Comparison of ENCODE assay signal across 10 mouse cellular contexts in genomic region chr3:85917600-85917999, GRCm38 (mm10). TPM values are rescaled to one million over a fixed set of nuclear protein-coding genes. Genes with fewer than 3 reads are reported as not detected.
DNase-seq lines count a peak whose midpoint lies in the region; ATAC-seq and TF ChIP-seq lines count a peak whose summit lies in the region.
"Had no signal": no experiment of that assay in that cellular context is flagged by ENCODE, and none has a peak within 500 bp of the region (broad histone marks: within the 10 kb centered on the region; RNA-seq: fewer than 3 reads in every experiment).

No protein-coding gene starts in this region.

- DNase-seq in gastrocnemius, postnatal 10 days, result peak; percentile 17
- DNase-seq in gastrocnemius, postnatal 14 days, result no peak
- peak; percentile 28 for DNase-seq in right cerebral cortex, adult 18-20 months
- no peak for DNase-seq in right cerebral cortex, postnatal 36 days (ENCODE audit: low spot score in 2 of 2)
- peak; percentile 17 to 44 for DNase-seq in cerebellum, adult 2 months
- peak; percentile 35 for DNase-seq in induced T-regulatory cell, adult 2 months (ENCODE audit: low read depth)
- DNase-seq in lung, postnatal 14 days, result peak; percentile 49

- intact Hi-C loops in gastrocnemius, postnatal 14 days (cut with DNase I; ENCODE audit: low total_unique reads), result no loop called here

- no peak for TF ChIP-seq POLR2A in cerebellum, adult 2 months (IDR thresholded peaks at IDR 0.05; ENCODE audit: borderline replicate concordance, insufficient read depth, low read length)

- H3K27ac ChIP-seq in cerebellum, adult 2 months (ENCODE audit: insufficient read depth, low read length), result no peak overlapping the region
- H3K27ac ChIP-seq: neural tube, embryonic 12.5 days had no signal

- no peak overlapping the region for H3K4me3 ChIP-seq in cerebellum, adult 2 months (replicated peaks; ENCODE audit: insufficient read depth, low read depth, low read length)
- H3K4me3 ChIP-seq: neural tube, embryonic 12.5 days had no signal

- WGBS in cerebellum, adult 2 months, result 8% methylated on average over 4 of the region's 4 CpGs

- ATAC-seq in megakaryocyte-erythroid progenitor cell, adult 5-6 weeks (replicated peaks; ENCODE audit: low FRiP score, low TSS enrichment, poor library complexity, severe bottlenecking), result no peak

- peak; percentile 58; the same call in 1 of the 2 replicates for TF ChIP-seq CTCF in cerebellum, adult 2 months (IDR thresholded peaks at IDR 0.05; ENCODE audit: borderline replicate concordance, insufficient read depth, low read depth, low read length)

- no peaks in the 10 kb centered on the region for H3K4me1 ChIP-seq in cerebellum, adult 2 months (ENCODE audit: control insufficient read depth, insufficient read depth, low read length)
- H3K4me1 ChIP-seq: neural tube, embryonic 12.5 days had no signal

- H3K27me3 ChIP-seq in cerebellum, adult 2 months (ENCODE audit: control insufficient read depth, insufficient read depth, low read length), result no peaks in the 10 kb centered on the region
- H3K27me3 ChIP-seq: neural tube, embryonic 12.5 days had no signal

RNA-seq across cellular contexts. Expression of gene Gm37240, which starts 30.3 kb away (rescaled TPM):
- total RNA-seq in gastrocnemius, postnatal 10 days (2021), result 10 to 100 TPM; 28.9 to 37.3 TPM
- total RNA-seq in gastrocnemius, postnatal 14 days (2021), result 10 to 100 TPM; 32.3 to 43.3 TPM
- polyA plus RNA-seq in cerebellum, adult 2 months (2012; rRNA removed), result 0.77 and 1.0 TPM in 2 replicates
- total RNA-seq in megakaryocyte-erythroid progenitor cell, adult 5-6 weeks (2014; fragmentation: Nextera tagmentation), result not detected in 2 replicates
- 0.46 TPM in 1 of 2 replicates, not detected in the other for total RNA-seq in megakaryocyte-erythroid progenitor cell, adult 5-6 weeks (2017)
- total RNA-seq: hematopoietic stem cell, adult 5-6 weeks had no signal

RNA-seq across cellular contexts. Expression of gene Glt28d2, which starts 30.3 kb away (rescaled TPM):
- 1 to 10 TPM; 5.5 to 6.1 TPM for total RNA-seq in gastrocnemius, postnatal 10 days (2021)
- 1 to 10 TPM; 4.9 to 9.2 TPM for total RNA-seq in gastrocnemius, postnatal 14 days (2021)
- polyA plus RNA-seq in cerebellum, adult 2 months (2012; rRNA removed), result 0.33 and 0.39 TPM in 2 replicates
- total RNA-seq in megakaryocyte-erythroid progenitor cell, adult 5-6 weeks (2014; fragmentation: Nextera tagmentation), result not detected in 2 replicates
- total RNA-seq in megakaryocyte-erythroid progenitor cell, adult 5-6 weeks (2017), result 1.4 TPM in 1 of 2 replicates, not detected in the other

RNA-seq across cellular contexts. Expression of gene Sh3d19, which starts 53.3 kb away (rescaled TPM):
- 10 to 100 TPM; 26.7 to 35.6 TPM for total RNA-seq in gastrocnemius, postnatal 10 days (2021)
- 10 to 100 TPM; 23.1 to 23.2 TPM for total RNA-seq in gastrocnemius, postnatal 14 days (2021)
- 14.5 and 15.1 TPM in 2 replicates for polyA plus RNA-seq in cerebellum, adult 2 months (2012; rRNA removed)
- total RNA-seq in megakaryocyte-erythroid progenitor cell, adult 5-6 weeks (2014; fragmentation: Nextera tagmentation), result 3.0 and 3.2 TPM in 2 replicates
- total RNA-seq in megakaryocyte-erythroid progenitor cell, adult 5-6 weeks (2017), result 5.6 and 7.7 TPM in 2 replicates

Comparison
In these comparisons a context has a peak if more than half of its experiments do, and no peak if none do; other contexts are left out.
1. DNase-seq: peak in gastrocnemius, postnatal 10 days (single experiment), right cerebral cortex, adult 18-20 months (single experiment), cerebellum, adult 2 months (2 of 2), induced T-regulatory cell, adult 2 months (single experiment) and lung, postnatal 14 days (single experiment); none in gastrocnemius, postnatal 14 days (single experiment) and right cerebral cortex, postnatal 36 days (0 of 2).
2. RNA of gene Gm37240, which starts 30.3 kb away (total RNA-seq): 32.3 to 43.3 TPM in gastrocnemius, postnatal 14 days and 28.9 to 37.3 TPM in gastrocnemius, postnatal 10 days; 0.46 TPM in megakaryocyte-erythroid progenitor cell, adult 5-6 weeks; every median in the first group is over 10 times any median in the second.